Mouse (Mus musculus) liver, postnatal 0 days (tissue): ENCODE measurements around the gene Cars2. TPM values are rescaled to one million over a fixed set of nuclear protein-coding genes. Genes with fewer than 3 reads are reported as not detected.

Source experiments
- ATAC-seq: fragments of 200-750 bp; cut with Nextera tagmentation; 2 replicates; pipeline ENCODE4 v1.8.0; 2017; ENCODE audit warnings: mild to moderate bottlenecking, moderate library complexity
- DNase-seq: peaks from one replicate; pipeline ENCODE4 v3.0.0-alpha.2; 2016
- H3K27ac ChIP-seq: fragments of 300-500 bp; sonication (generic); 2 replicates; pipeline ENCODE4 v1.5.1; 2014; ENCODE audit warnings: antibody characterized with exemption, moderate library complexity, mild to moderate bottlenecking, low read depth
- H3K27me3 ChIP-seq: fragments of 300-500 bp; sonication (generic); 2 replicates; pipeline ENCODE4 v1.6.1; 2014; ENCODE audit warnings: low read length, control low read depth, mixed read lengths; ENCODE audit not compliant: insufficient read depth
- H3K36me3 ChIP-seq: fragments of 300-500 bp; sonication (generic); replicated peaks from 2 replicates; pipeline ENCODE4 v1.6.1; 2014; ENCODE audit warnings: mild to moderate bottlenecking, control low read depth, low read length, moderate library complexity, mixed read lengths; ENCODE audit not compliant: insufficient read depth
- H3K4me1 ChIP-seq: fragments of 300-500 bp; sonication (generic); 2 replicates; pipeline ENCODE4 v1.6.1; 2014; ENCODE audit warnings: antibody characterized with exemption, mild to moderate bottlenecking, control low read depth; ENCODE audit not compliant: insufficient read depth
- H3K4me2 ChIP-seq: fragments of 300-500 bp; sonication (generic); 2 replicates; pipeline ENCODE4 v1.6.1; 2014; ENCODE audit warnings: low read depth, mild to moderate bottlenecking, low read length, moderate library complexity, mixed read lengths
- H3K4me3 ChIP-seq: fragments of 300-500 bp; sonication (generic); 2 replicates; pipeline ENCODE4 v1.5.1; 2014; ENCODE audit warnings: low read depth, low read length
- H3K9ac ChIP-seq: fragments of 300-500 bp; sonication (generic); replicated peaks from 2 replicates; pipeline ENCODE4 v1.6.1; 2014; ENCODE audit warnings: mild to moderate bottlenecking, moderate library complexity
- H3K9me3 ChIP-seq: fragments of 300-500 bp; sonication (generic); 2 replicates; pipeline ENCODE4 v1.6.1; 2016; ENCODE audit warnings: mild to moderate bottlenecking, control low read depth, low read length, mixed read lengths
- CTCF ChIP-seq: sonication (generic); IDR thresholded peaks from 2 replicates; pipeline ENCODE4 v1.5.1; 2016; ENCODE audit warnings: antibody characterized with exemption, low read depth
- EP300 ChIP-seq: IDR thresholded peaks from 2 replicates; pipeline ENCODE4 v1.6.1; 2016; ENCODE audit warnings: antibody characterized with exemption, low read depth, mild to moderate bottlenecking
- WGBS: fragments of 180-500 bp; shearing (Covaris S2); extraction: QIAGEN DNeasy Blood & Tissue Kit; methylation state at CpG from one replicate; pipeline ENCODE4 v1.1.7; 2014; ENCODE audit not compliant: insufficient replicate concordance; 5-methylcytosine and 5-hydroxymethylcytosine counted together
- polyA plus RNA-seq: library from polyadenylated mRNA; unstranded; fragments of >200 nt; fragmentation: Nextera tagmentation; extraction: Ambion mirVana; gene quantifications from 2 replicates; pipeline ENCODE4 v1.2.1, GENCODE M21; 2015

Cars2 gene
- polyA plus RNA-seq, 1 experiment from 2014 or later, result 8.4 TPM

GRCm38 (mm10) chr8:11481876-11482275, 68.7 kb downstream of the Cars2 start:
- no peak overlapping the region for H3K4me3 ChIP-seq
- no peak overlapping the region for H3K27ac ChIP-seq
- H3K9ac ChIP-seq, result no peak overlapping the region; the same call in 1 of the 2 replicates
- WGBS, result 47% methylated on average over 3 of the region's 3 CpGs
- H3K4me1 ChIP-seq, result no peaks in the 10 kb centered on the region
- ATAC-seq (no peak), DNase-seq (no peak)
- no peak for TF ChIP-seq CTCF
- peaks cover 19% of the 10 kb centered on the region for H3K27me3 ChIP-seq
- H3K4me2 ChIP-seq, result no peak overlapping the region
- H3K9me3 ChIP-seq, result no peaks in the 10 kb centered on the region
- H3K36me3 ChIP-seq, result no peaks in the 10 kb centered on the region

DNA sequence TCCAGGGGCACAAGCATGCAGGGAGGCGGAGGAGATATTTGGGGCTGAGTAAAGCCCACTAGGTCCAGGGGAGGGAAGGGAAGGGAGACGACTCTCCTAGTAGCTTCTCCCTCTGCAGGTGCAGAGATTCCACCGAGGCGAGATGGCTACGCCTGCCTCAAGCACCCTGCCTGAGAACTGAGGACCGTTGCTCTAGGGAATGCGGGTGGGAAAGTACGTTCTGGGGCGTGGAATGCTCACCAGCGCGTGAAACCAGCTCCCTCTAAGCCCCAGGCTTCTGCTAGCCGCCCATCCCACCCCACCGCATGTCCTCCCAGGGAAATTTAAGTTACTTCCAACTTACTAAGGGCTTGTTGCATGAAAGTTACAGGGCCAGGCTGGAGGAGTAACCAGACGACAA, 71.0 kb downstream of the Cars2 start:
- H3K9ac ChIP-seq, result no peak overlapping the region
- TF ChIP-seq EP300, result no peak
- TF ChIP-seq CTCF, result no peak
- no peaks in the 10 kb centered on the region for H3K9me3 ChIP-seq

DNA sequence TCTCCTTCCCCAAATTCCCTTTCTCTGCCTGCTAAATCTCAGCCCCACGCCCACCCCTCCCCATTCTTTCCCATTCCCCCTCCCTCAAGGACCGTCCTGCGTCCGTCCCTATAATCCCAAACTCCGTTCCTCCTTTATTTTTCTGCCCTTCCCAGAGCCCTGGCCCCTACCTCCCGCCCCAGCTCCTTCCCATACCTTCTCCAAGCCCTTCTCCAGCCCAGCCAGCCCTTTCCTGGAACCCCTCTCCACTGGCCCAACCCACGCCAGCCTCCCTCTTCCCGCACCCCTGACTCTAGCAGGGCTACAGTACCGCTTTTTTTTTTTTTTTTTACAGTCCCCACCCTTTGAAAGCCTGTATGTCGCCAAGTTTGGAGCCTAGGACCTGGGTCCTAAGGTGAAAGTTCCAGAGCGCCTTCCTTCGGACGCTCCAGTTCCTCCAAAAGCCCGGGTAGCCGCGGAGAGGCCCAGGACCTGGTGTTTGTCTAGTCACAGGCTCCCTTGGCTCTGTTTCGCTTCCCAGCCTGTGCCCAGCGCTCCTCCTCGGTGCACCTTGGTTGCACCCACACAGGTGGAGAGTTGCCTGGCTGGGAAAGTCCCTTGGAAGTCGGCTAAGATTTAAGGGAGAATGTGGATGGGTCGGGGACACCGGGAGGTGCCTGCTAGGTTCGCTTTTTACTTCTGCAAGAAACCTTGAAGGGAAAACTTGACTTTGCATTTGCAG, 71.6 kb downstream of the Cars2 start:
- Histone ChIP-seq H3K4me1 (peaks cover 12% of the 10 kb centered on the region), H3K27ac (peak overlapping the region; percentile 16; the same call in 1 of the 2 replicates), H3K36me3 (no peaks in the 10 kb centered on the region), H3K4me3 (peak overlapping the region; percentile 62), H3K27me3 (peaks cover 19% of the 10 kb centered on the region), H3K4me2 (peak overlapping the region; percentile 82), H3K9ac (peak overlapping the region; percentile 64; the same call in 1 of the 2 replicates), H3K9me3 (no peaks in the 10 kb centered on the region)
- ATAC-seq (no peak), DNase-seq (no peak)
- WGBS, result 7% methylated on average over 22 of the region's 23 CpGs
- TF ChIP-seq CTCF, result no peak
- TF ChIP-seq EP300, result no peak

More for the DNA sequence above, 71.0 kb downstream of the Cars2 start:
- H3K4me3 ChIP-seq, result no peak overlapping the region
- H3K4me2 ChIP-seq, result no peak overlapping the region
- peaks cover 19% of the 10 kb centered on the region for H3K27me3 ChIP-seq
- H3K36me3 ChIP-seq, result no peaks in the 10 kb centered on the region
- peaks cover 5% of the 10 kb centered on the region for H3K4me1 ChIP-seq
- no peak for ATAC-seq
- WGBS, result 22% methylated on average over 14 of the region's 14 CpGs
- no peak for DNase-seq
- no peak overlapping the region for H3K27ac ChIP-seq

DNA sequence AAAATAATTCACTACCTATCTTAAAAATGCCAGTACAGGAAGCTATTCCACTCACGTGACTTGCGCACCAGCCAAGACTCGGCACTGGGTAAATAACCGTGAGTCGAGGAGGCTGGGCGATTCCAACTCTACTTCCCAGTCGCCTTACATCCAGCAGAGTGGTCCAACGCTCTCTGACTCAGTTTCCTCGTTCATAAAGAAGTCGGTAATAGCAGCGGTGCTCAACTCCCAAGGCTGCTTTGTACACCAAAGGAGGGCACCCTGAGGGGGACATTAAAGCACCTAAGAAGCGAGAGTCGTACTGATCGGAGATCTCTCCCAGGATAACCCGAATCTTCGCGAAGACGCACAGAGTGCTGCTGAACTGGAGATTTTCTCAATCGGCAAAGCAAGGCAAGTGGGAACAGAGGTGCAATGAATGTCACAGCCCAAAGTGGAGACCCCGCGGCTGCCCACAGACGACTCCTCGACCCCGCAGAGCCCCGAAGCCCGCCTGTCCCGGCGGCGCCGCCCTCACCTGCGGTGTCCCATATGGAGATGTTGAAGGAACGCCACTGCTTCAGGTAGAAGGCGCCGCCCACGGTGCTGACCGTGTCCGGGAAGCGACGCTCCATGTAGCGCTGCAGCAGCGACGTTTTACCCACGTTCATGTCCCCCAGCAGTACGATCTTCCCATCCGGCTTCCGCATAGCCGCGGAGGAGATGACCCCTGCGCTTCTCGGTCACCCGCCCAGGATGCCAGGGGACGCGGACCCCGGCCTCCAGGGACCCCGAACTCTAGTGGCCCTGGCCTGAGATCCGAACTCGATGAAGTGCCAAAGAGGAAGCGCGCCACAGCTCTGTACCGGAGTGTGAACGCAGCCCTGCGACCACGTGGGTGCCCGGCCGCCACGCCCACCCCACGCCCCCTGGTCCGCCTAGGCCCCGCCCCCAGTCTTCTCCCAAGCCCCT, 72.5 kb downstream of the Cars2 start, which contains the start of gene Rab20:
Gene Rab20, minus strand, starts transcription at position 900 of the 951 bp plus-strand sequence.
- WGBS, result under 1% methylated on average over 69 of the region's 69 CpGs
- H3K27me3 ChIP-seq, result peaks cover 19% of the 10 kb centered on the region
- TF ChIP-seq EP300 (no peak), CTCF (no peak)

GRCm38 (mm10) chr8:11477178-11477553, 73.4 kb downstream of the Cars2 start:
- no peak for DNase-seq
- Histone ChIP-seq H3K27ac (peak overlapping the region; percentile 88), H3K4me3 (peak overlapping the region; percentile 62), H3K9me3 (no peaks in the 10 kb centered on the region), H3K4me2 (peak overlapping the region; percentile 82), H3K36me3 (no peaks in the 10 kb centered on the region), H3K27me3 (peaks cover 19% of the 10 kb centered on the region), H3K4me1 (peaks cover 27% of the 10 kb centered on the region), H3K9ac (peak overlapping the region; percentile 64)
- TF ChIP-seq CTCF (no peak), EP300 (no peak)
- WGBS, result 8% methylated on average over 9 of the region's 9 CpGs
- no peak for ATAC-seq

More for the DNA sequence above, 72.5 kb downstream of the Cars2 start, which contains the start of gene Rab20:
- no peaks in the 10 kb centered on the region for H3K9me3 ChIP-seq
- peak within 1 kb of the TSS; percentile 64 for H3K9ac ChIP-seq
- H3K4me1 ChIP-seq, result peaks cover 20% of the 10 kb centered on the region
- H3K27ac ChIP-seq, result peak within 1 kb of the TSS; percentile 88
- H3K4me3 ChIP-seq, result peak within 1 kb of the TSS; percentile 62
- peak within 1 kb of the TSS; percentile 82 for H3K4me2 ChIP-seq
- DNase-seq (peak; percentile 83), ATAC-seq (peak; percentile 79)
- H3K36me3 ChIP-seq, result no peaks in the 10 kb centered on the region
